Comparison of ENCODE assay signal across 7 mouse cellular contexts in the genomic region with DNA sequence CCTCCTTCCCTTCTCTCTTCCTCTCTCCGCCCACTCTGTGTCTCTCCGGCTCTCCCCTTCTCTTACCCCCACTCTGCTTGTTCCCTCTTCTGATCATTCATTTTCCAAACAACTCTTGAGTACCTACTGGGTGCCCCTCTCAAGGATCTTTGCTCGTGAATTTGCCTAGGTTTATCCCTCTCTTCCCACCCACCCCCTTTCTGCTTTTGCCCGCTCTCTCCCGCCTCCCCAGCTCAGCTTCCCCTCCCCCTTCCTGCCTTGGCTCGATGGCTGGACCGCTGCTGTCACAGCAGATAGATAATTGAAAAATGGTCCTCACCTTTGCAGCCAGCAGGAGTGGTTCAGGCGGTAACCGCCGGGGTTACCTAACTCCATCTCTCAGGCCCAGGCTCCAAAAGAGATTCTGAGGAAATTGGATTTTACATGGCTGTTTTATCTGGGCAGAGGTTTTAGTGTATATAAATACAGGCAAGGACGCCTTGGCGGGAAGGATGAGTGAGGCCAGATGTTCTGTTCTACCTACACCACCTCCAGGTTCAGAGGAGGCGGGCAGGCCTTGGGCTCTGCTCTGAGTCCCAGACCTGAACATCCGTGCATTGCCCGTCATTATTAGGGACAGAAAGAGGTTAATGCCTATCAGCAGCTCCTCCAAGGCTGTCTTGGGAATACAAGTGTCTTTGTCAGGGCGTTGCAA.
A peak's percentile ranks its signal among the peaks of the same experiment; 100 is the strongest.
DNase-seq lines count a peak whose midpoint lies in the region; ATAC-seq lines count a peak whose summit lies in the region.

No protein-coding gene starts in this region.

- peak overlapping the region; percentile 98 for H3K27ac ChIP-seq in hindbrain, embryonic 14.5 days

- peak overlapping the region; percentile 95 for H3K4me2 ChIP-seq in hindbrain, embryonic 14.5 days (replicated peaks)

- H3K9ac ChIP-seq in hindbrain, embryonic 14.5 days: peak overlapping the region; percentile 71

- peaks cover 40% of the 10 kb centered on the region for H3K4me1 ChIP-seq in hindbrain, embryonic 14.5 days (replicated peaks; ENCODE audit: control insufficient read depth, insufficient read depth, low read length)

- peak overlapping the region; percentile 41 for H3K4me3 ChIP-seq in hindbrain, embryonic 14.5 days (replicated peaks; ENCODE audit: low read length)

- peak; percentile 41 for DNase-seq in right cerebral cortex, postnatal 14 days
- DNase-seq in right cerebral cortex, postnatal 4 days: no peak
- DNase-seq in embryo, embryonic 11 days: peak; percentile 66
- no peak for DNase-seq in hindbrain, embryonic 14.5 days (ENCODE audit: low spot score)
- peak; percentile 58 for DNase-seq in neural tube, embryonic 10.5 days (ENCODE audit: extremely low spot score, low spot score)
- no peak for DNase-seq in B cell, adult 2 months
- no peak for DNase-seq in lung, postnatal 10 days

- peaks cover 47% of the 10 kb centered on the region for H3K27me3 ChIP-seq in hindbrain, embryonic 14.5 days (ENCODE audit: control insufficient read depth, insufficient read depth, low read length)

- no peaks in the 10 kb centered on the region for H3K36me3 ChIP-seq in hindbrain, embryonic 14.5 days (replicated peaks; ENCODE audit: control insufficient read depth, insufficient read depth)

- peak; percentile 18 for ATAC-seq in hindbrain, embryonic 14.5 days (ENCODE audit: low FRiP score)

- WGBS in hindbrain, embryonic 14.5 days: 3% methylated on average over 16 of the region's 16 CpGs

- H3K9me3 ChIP-seq in hindbrain, embryonic 14.5 days (ENCODE audit: control insufficient read depth, low read length): no peaks in the 10 kb centered on the region

Comparison
In these comparisons a context has a peak if more than half of its experiments do, and no peak if none do; other contexts are left out.
1. DNase-seq: peak in right cerebral cortex, postnatal 14 days (single experiment), embryo, embryonic 11 days (single experiment) and neural tube, embryonic 10.5 days (single experiment); none in right cerebral cortex, postnatal 4 days (single experiment), hindbrain, embryonic 14.5 days (single experiment), B cell, adult 2 months (0 of 2) and lung, postnatal 10 days (single experiment).